Mouse (Mus musculus) adrenal gland, postnatal 14 days (tissue): ENCODE measurements around the gene Myh7. TPM values are rescaled to one million over a fixed set of nuclear protein-coding genes. Genes with fewer than 3 reads are reported as not detected.

ENCODE experiments used
- microRNA-seq, 2 experiments: library from miRNA; unstranded; fragments of <30 nt; microRNA quantifications; one replicate each; pipeline ENCODE4 v1.2.0; 2021
- total RNA-seq: library from RNA; stranded (reverse); gene quantifications from 2 replicates; pipeline ENCODE4 v1.2.3, GENCODE M21; 2021

Myh7 gene
- total RNA-seq, 1 experiment from 2014 or later, result 0.11 TPM

Small RNA genes lying within 50 kb of the gene (microRNA-seq; reads per million reads assigned to microRNA genes)
- 0.38 to 0.43 reads per million in 2 experiments for gene Mir208a
- 0.85 to 12.2 reads per million in 2 experiments for gene Mir208b

Other genes starting within 250 kb of the Myh7 start
- 46.1 and 51.5 TPM in 2 replicates for gene Slc7a8, start 212.7 kb downstream of the Myh7 start, total RNA-seq
- 0.38 TPM in 1 of 2 replicates, not detected in the other for gene Rnf212b, start 180.5 kb downstream of the Myh7 start, total RNA-seq
- 9.6 and 10.9 TPM in 2 replicates for gene Homez, start 123.7 kb downstream of the Myh7 start, total RNA-seq
- gene Ppp1r3e, start 117.1 kb downstream of the Myh7 start, total RNA-seq, result 14.0 and 15.9 TPM in 2 replicates
- gene Bcl2l2, start 111.2 kb downstream of the Myh7 start, total RNA-seq, result 43.5 and 51.9 TPM in 2 replicates
- gene Gm20521, start 111.2 kb downstream of the Myh7 start, total RNA-seq, result 1.7 and 7.0 TPM in 2 replicates
- gene Pabpn1, start 102.1 kb downstream of the Myh7 start, total RNA-seq, result 154 and 191 TPM in 2 replicates
- gene Slc22a17, start 81.5 kb downstream of the Myh7 start, total RNA-seq, result 30.7 and 32.9 TPM in 2 replicates
- 3.1 and 6.2 TPM in 2 replicates for gene Efs, start 68.5 kb downstream of the Myh7 start, total RNA-seq
- not detected in 2 replicates for gene Il25, start 61.9 kb downstream of the Myh7 start, total RNA-seq
- gene Cmtm5, start 58.4 kb downstream of the Myh7 start, total RNA-seq, result 1.6 and 1.9 TPM in 2 replicates
- 0.22 TPM in 1 of 2 replicates, not detected in the other for gene Myh6, start 27.7 kb downstream of the Myh7 start, total RNA-seq
- gene Gm17428, start 17.7 kb downstream of the Myh7 start, total RNA-seq, result not detected in 2 replicates
- 34.5 and 39.2 TPM in 2 replicates for gene Ngdn, start 20.8 kb upstream of the Myh7 start, total RNA-seq
- 7.3 and 9.8 TPM in 2 replicates for gene Zfhx2, start 97.7 kb upstream of the Myh7 start, total RNA-seq
- 11.3 and 15.8 TPM in 2 replicates for gene Thtpa, start 100.2 kb upstream of the Myh7 start, total RNA-seq
- gene Ap1g2, start 112.0 kb upstream of the Myh7 start, total RNA-seq, result 26.6 and 36.1 TPM in 2 replicates
- gene Jph4, start 122.3 kb upstream of the Myh7 start, total RNA-seq, result 3.3 and 5.9 TPM in 2 replicates
- gene Dhrs2, start 227.4 kb upstream of the Myh7 start, total RNA-seq, result not detected in 2 replicates